Mouse (Mus musculus) embryonic fibroblast, embryonic 13.5 days (primary cell): ENCODE measurements around the gene Sept1.

Source experiments
- CTCF ChIP-seq: IDR thresholded peaks from 2 replicates; pipeline ENCODE4 v1.5.1; 2011; ENCODE audit warnings: mild to moderate bottlenecking, control low read depth, low read length, moderate library complexity, borderline replicate concordance; ENCODE audit not compliant: insufficient read depth
- POLR2A ChIP-seq: IDR thresholded peaks from 2 replicates; pipeline ENCODE4 v1.6.1; 2011; ENCODE audit warnings: low read depth, mild to moderate bottlenecking, control low read depth, low read length, moderate library complexity

DNA sequence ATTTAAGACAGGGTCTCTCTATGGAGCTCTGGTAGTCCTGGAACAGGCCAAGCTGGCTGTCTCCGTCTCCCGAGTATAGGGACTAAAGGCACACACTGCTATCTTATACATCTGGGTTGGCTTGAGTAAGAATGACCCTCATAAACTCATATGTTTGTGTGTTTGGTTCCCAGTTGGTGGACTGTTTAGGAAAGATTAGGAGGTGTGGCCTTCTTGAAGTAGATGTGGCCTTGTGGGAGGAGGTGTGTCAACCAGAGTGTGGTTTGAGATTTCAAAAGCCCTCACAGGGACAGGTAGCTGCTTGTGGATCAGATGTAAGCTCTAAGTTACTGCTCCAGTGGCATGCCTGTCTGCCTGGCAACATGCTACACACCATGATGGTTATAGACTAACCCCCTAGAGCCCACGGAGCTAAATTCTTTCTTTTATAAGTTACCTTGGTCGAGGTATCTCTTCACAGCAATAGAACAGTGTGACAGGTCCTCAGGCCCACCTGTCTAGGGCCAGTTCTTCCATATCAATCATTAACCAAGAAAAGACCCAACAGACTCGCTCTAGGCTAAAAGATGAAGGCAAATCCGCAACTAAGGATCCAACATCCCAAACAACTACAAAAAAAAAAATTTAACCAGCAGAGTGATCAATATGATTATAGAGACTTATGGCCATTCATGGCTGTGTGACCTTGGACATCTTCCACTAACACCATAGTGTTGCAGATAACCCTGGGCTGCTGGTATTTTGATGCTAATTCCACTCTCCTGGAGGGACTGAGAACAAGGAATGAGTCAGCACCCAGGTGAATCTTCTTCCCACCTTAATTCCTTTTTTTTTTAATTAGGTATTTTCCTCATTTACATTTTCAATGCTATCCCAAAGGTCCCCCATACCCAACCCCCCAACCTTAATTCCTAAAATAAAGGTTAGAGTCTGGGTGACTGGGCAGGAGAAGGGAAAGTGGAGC lies 9.1 kb downstream of the Sept1 start:
- TF ChIP-seq CTCF (no peak), POLR2A (no peak)
